Mouse (Mus musculus): Measurements from ENCODE around the gene Tmcc3. TPM values are rescaled to one million over a fixed set of nuclear protein-coding genes. Genes with fewer than 3 reads are reported as not detected.
"Not testable (repeated sequence)": the region's sequence is repeated elsewhere in the genome, so short reads cannot be mapped to it uniquely, and the experiment has no call there.

The Tmcc3 gene
- polyA plus RNA-seq, 1 experiment from 2014 or later, result 3.2 TPM

- Histone ChIP-seq H3K4me3 (no peak overlapping the region), H3K4me1 (replicated peaks) (peaks cover 64% of the 10 kb centered on the region), H3K27ac (no peak overlapping the region), H3K36me3 (no peaks in the 10 kb centered on the region), H3K27me3 (ENCODE audit: insufficient read depth, poor library complexity, severe bottlenecking) (peaks cover 38% of the 10 kb centered on the region), H3K9me3 (no peaks in the 10 kb centered on the region)
- no peak for DNase-seq (ENCODE audit: low spot score)
- 26% methylated on average over 3 of the region's 3 CpGs for WGBS
Observed at GRCm38 (mm10) chr10:94521107-94521401, 209.3 kb downstream of the Tmcc3 start.

- H3K27me3 ChIP-seq (ENCODE audit: insufficient read depth, poor library complexity, severe bottlenecking), result peaks cover 31% of the 10 kb centered on the region
- WGBS, result 20% methylated on average over 10 of the region's 10 CpGs
- H3K9me3 ChIP-seq, result no peaks in the 10 kb centered on the region
- H3K4me3 ChIP-seq, result no peak overlapping the region
- peak; percentile 31 for DNase-seq (ENCODE audit: low spot score)
- no peaks in the 10 kb centered on the region for H3K36me3 ChIP-seq
- H3K4me1 ChIP-seq (replicated peaks), result peaks cover 57% of the 10 kb centered on the region
- H3K27ac ChIP-seq, result 0 out of 2 replicates have a peak overlapping the region, but pooled peaks have one; percentile 54
Observed at GRCm38 (mm10) chr10:94521776-94522175, 210.0 kb downstream of the Tmcc3 start.

- DNase-seq (ENCODE audit: low spot score), result no peak
- H3K27ac ChIP-seq, result 0 out of 2 replicates have a peak overlapping the region, but pooled peaks have one; percentile 40
- no peaks in the 10 kb centered on the region for H3K9me3 ChIP-seq
- whole genome bisulfite sequencing, result 84% methylated on average over 8 of the region's 8 CpGs
- H3K4me3 ChIP-seq, result no peak overlapping the region
- H3K36me3 ChIP-seq, result no peaks in the 10 kb centered on the region
- H3K4me1 ChIP-seq (replicated peaks), result peaks cover 52% of the 10 kb centered on the region
- peaks cover 16% of the 10 kb centered on the region for H3K27me3 ChIP-seq (ENCODE audit: insufficient read depth, poor library complexity, severe bottlenecking)
Observed at GRCm38 (mm10) chr10:94523297-94523696, 211.5 kb downstream of the Tmcc3 start.

- H3K27ac ChIP-seq, result peak overlapping the region; percentile 40; the same call in 1 of the 2 replicates
- no peaks in the 10 kb centered on the region for H3K36me3 ChIP-seq
- H3K4me1 ChIP-seq (replicated peaks), result peaks cover 52% of the 10 kb centered on the region
- H3K4me3 ChIP-seq, result no peak overlapping the region
- peak; percentile 57 for DNase-seq (ENCODE audit: low spot score)
- WGBS, result 13% methylated on average over 18 of the region's 18 CpGs
- peaks cover 14% of the 10 kb centered on the region; the same call in 1 of the 2 replicates for H3K27me3 ChIP-seq (ENCODE audit: insufficient read depth, poor library complexity, severe bottlenecking)
- H3K9me3 ChIP-seq, result no peaks in the 10 kb centered on the region
Observed at GRCm38 (mm10) chr10:94523711-94524156, 212.0 kb downstream of the Tmcc3 start.

- no peak overlapping the region for H3K4me3 ChIP-seq
- no peaks in the 10 kb centered on the region for H3K36me3 ChIP-seq
- WGBS, result 52% methylated on average over 6 of the region's 6 CpGs
- H3K9me3 ChIP-seq, result no peaks in the 10 kb centered on the region
- peaks cover 10% of the 10 kb centered on the region; the same call in 1 of the 2 replicates for H3K27me3 ChIP-seq (ENCODE audit: insufficient read depth, poor library complexity, severe bottlenecking)
- H3K27ac ChIP-seq, result 0 out of 2 replicates have a peak overlapping the region, but pooled peaks have one; percentile 29
- peaks cover 49% of the 10 kb centered on the region for H3K4me1 ChIP-seq (replicated peaks)
- no peak for DNase-seq (ENCODE audit: low spot score)
Observed at GRCm38 (mm10) chr10:94524966-94525365, 213.2 kb downstream of the Tmcc3 start.

GRCm38 (mm10) chr10:94525784-94526183 lies 214.0 kb downstream of the Tmcc3 start:
- H3K4me1 ChIP-seq (replicated peaks), result peaks cover 41% of the 10 kb centered on the region
- peaks cover 10% of the 10 kb centered on the region; the same call in 1 of the 2 replicates for H3K27me3 ChIP-seq (ENCODE audit: insufficient read depth, poor library complexity, severe bottlenecking)
- no peaks in the 10 kb centered on the region for H3K9me3 ChIP-seq
- H3K27ac ChIP-seq, result no peak overlapping the region
- H3K36me3 ChIP-seq, result no peaks in the 10 kb centered on the region
- H3K4me3 ChIP-seq, result no peak overlapping the region
- no peak for DNase-seq (ENCODE audit: low spot score)
- 90% methylated on average over 7 of the region's 7 CpGs for WGBS

GRCm38 (mm10) chr10:94526834-94527233 lies 215.1 kb downstream of the Tmcc3 start:
- Histone ChIP-seq H3K9me3 (no peaks in the 10 kb centered on the region), H3K4me1 (replicated peaks) (peaks cover 37% of the 10 kb centered on the region), H3K27ac (no peak overlapping the region), H3K4me3 (no peak overlapping the region), H3K36me3 (no peaks in the 10 kb centered on the region), H3K27me3 (ENCODE audit: insufficient read depth, poor library complexity, severe bottlenecking) (peaks cover 8% of the 10 kb centered on the region; the same call in 1 of the 2 replicates)
- 79% methylated on average over 8 of the region's 8 CpGs for WGBS
- DNase-seq (ENCODE audit: low spot score), result no peak

- Histone ChIP-seq H3K9me3 (no peaks in the 10 kb centered on the region), H3K4me1 (replicated peaks) (peaks cover 34% of the 10 kb centered on the region), H3K36me3 (no peaks in the 10 kb centered on the region), H3K27me3 (ENCODE audit: insufficient read depth, poor library complexity, severe bottlenecking) (peaks cover 8% of the 10 kb centered on the region; the same call in 1 of the 2 replicates), H3K27ac (no peak overlapping the region), H3K4me3 (no peak overlapping the region)
- WGBS, result 87% methylated on average over 6 of the region's 6 CpGs
- no peak for DNase-seq (ENCODE audit: low spot score)
Observed at GRCm38 (mm10) chr10:94527248-94527647, 215.5 kb downstream of the Tmcc3 start.

- no peak for DNase-seq (ENCODE audit: low spot score)
- Histone ChIP-seq H3K4me1 (replicated peaks) (peaks cover 19% of the 10 kb centered on the region), H3K27ac (no peak overlapping the region), H3K27me3 (ENCODE audit: insufficient read depth, poor library complexity, severe bottlenecking) (no peaks in the 10 kb centered on the region), H3K4me3 (no peak overlapping the region), H3K9me3 (no peaks in the 10 kb centered on the region), H3K36me3 (no peaks in the 10 kb centered on the region)
- 76% methylated on average over 2 of the region's 2 CpGs for WGBS
Observed at GRCm38 (mm10) chr10:94530079-94530478, 218.3 kb downstream of the Tmcc3 start.

- Histone ChIP-seq H3K27me3 (ENCODE audit: insufficient read depth, poor library complexity, severe bottlenecking) (no peaks in the 10 kb centered on the region), H3K9me3 (no peaks in the 10 kb centered on the region), H3K4me3 (no peak overlapping the region), H3K4me1 (replicated peaks) (peaks cover 12% of the 10 kb centered on the region), H3K27ac (no peak overlapping the region), H3K36me3 (no peaks in the 10 kb centered on the region)
- no peak for DNase-seq (ENCODE audit: low spot score)
Observed at GRCm38 (mm10) chr10:94531482-94531881, 219.7 kb downstream of the Tmcc3 start.

GRCm38 (mm10) chr10:94533081-94533724 lies 221.5 kb downstream of the Tmcc3 start:
- no peaks in the 10 kb centered on the region for H3K27me3 ChIP-seq (ENCODE audit: insufficient read depth, poor library complexity, severe bottlenecking)
- WGBS, result 62% methylated on average over 6 of the region's 6 CpGs
- no peak overlapping the region for H3K27ac ChIP-seq
- no peaks in the 10 kb centered on the region for H3K9me3 ChIP-seq
- no peaks in the 10 kb centered on the region for H3K36me3 ChIP-seq
- H3K4me1 ChIP-seq (replicated peaks), result peaks cover 12% of the 10 kb centered on the region
- no peak overlapping the region for H3K4me3 ChIP-seq
- DNase-seq (ENCODE audit: low spot score), result no peak

GRCm38 (mm10) chr10:94538623-94539022 lies 226.9 kb downstream of the Tmcc3 start:
- 92% methylated on average over 2 of the region's 2 CpGs for WGBS
- DNase-seq (ENCODE audit: low spot score); H3K27me3 ChIP-seq (ENCODE audit: insufficient read depth, poor library complexity, severe bottlenecking); H3K36me3 ChIP-seq; H3K9me3 ChIP-seq; H3K4me1 ChIP-seq (replicated peaks); H3K4me3 ChIP-seq; H3K27ac ChIP-seq: not testable (repeated sequence)

GRCm38 (mm10) chr10:94540241-94540640 lies 228.5 kb downstream of the Tmcc3 start:
- no peaks in the 10 kb centered on the region for H3K36me3 ChIP-seq

More at GRCm38 (mm10) chr10:94540241-94540640, 228.5 kb downstream of the Tmcc3 start:
- Histone ChIP-seq H3K27me3 (ENCODE audit: insufficient read depth, poor library complexity, severe bottlenecking) (no peaks in the 10 kb centered on the region), H3K9me3 (peaks cover 5% of the 10 kb centered on the region; the same call in 1 of the 2 replicates), H3K4me1 (replicated peaks) (peaks cover 9% of the 10 kb centered on the region), H3K4me3 (no peak overlapping the region), H3K27ac (no peak overlapping the region)
- no peak for DNase-seq (ENCODE audit: low spot score)
- WGBS, result 81% methylated on average over 4 of the region's 4 CpGs
